Mouse (Mus musculus) liver, embryonic 12.5 days (tissue): Measurements from ENCODE around the gene Pkm. TPM values are rescaled to one million over a fixed set of nuclear protein-coding genes. Genes with fewer than 3 reads are reported as not detected.

Experiments used
- ATAC-seq: fragments of 200-750 bp; cut with Nextera tagmentation; 2 replicates; pipeline ENCODE4 v1.8.0; 2017; ENCODE audit warnings: moderate number of reproducible peaks, mild to moderate bottlenecking, moderate library complexity
- H3K27ac ChIP-seq: fragments of 300-500 bp; sonication (generic); 2 replicates; pipeline ENCODE4 v1.5.1; 2016; ENCODE audit warnings: mild to moderate bottlenecking
- H3K27me3 ChIP-seq: fragments of 300-500 bp; sonication (generic); replicated peaks from 2 replicates; pipeline ENCODE4 v1.6.1; 2016; ENCODE audit warnings: mild to moderate bottlenecking, moderate library complexity
- H3K36me3 ChIP-seq: fragments of 300-500 bp; sonication (generic); 2 replicates; pipeline ENCODE4 v1.6.1; 2016; ENCODE audit warnings: mild to moderate bottlenecking, moderate library complexity
- H3K4me1 ChIP-seq: fragments of 300-500 bp; sonication (generic); 2 replicates; pipeline ENCODE4 v1.6.1; 2016
- H3K4me2 ChIP-seq: fragments of 300-500 bp; sonication (generic); 2 replicates; pipeline ENCODE4 v1.6.1; 2016; ENCODE audit warnings: mild to moderate bottlenecking, moderate library complexity
- H3K4me3 ChIP-seq: fragments of 300-500 bp; sonication (generic); 2 replicates; pipeline ENCODE4 v1.5.1; 2016; ENCODE audit warnings: mild to moderate bottlenecking, moderate library complexity
- H3K9ac ChIP-seq: fragments of 300-500 bp; sonication (generic); 2 replicates; pipeline ENCODE4 v1.6.1; 2016; ENCODE audit warnings: mild to moderate bottlenecking, moderate library complexity
- H3K9me3 ChIP-seq: fragments of 300-500 bp; sonication (generic); replicated peaks from 2 replicates; pipeline ENCODE4 v1.6.1; 2016; ENCODE audit warnings: mild to moderate bottlenecking, moderate library complexity
- WGBS: fragments of 180-500 bp; shearing (Covaris S2); methylation state at CpG from one replicate; pipeline ENCODE4 v1.1.7; 2016; ENCODE audit not compliant: insufficient replicate concordance; 5-methylcytosine and 5-hydroxymethylcytosine counted together
- polyA plus RNA-seq: library from polyadenylated mRNA; unstranded; fragments of >200 nt; fragmentation: Nextera tagmentation; extraction: Ambion mirVana; gene quantifications from 2 replicates; pipeline ENCODE4 v1.2.1, GENCODE M21; 2016

Pkm gene
- polyA plus RNA-seq, 1 experiment from 2014 or later: 489 TPM

DNA sequence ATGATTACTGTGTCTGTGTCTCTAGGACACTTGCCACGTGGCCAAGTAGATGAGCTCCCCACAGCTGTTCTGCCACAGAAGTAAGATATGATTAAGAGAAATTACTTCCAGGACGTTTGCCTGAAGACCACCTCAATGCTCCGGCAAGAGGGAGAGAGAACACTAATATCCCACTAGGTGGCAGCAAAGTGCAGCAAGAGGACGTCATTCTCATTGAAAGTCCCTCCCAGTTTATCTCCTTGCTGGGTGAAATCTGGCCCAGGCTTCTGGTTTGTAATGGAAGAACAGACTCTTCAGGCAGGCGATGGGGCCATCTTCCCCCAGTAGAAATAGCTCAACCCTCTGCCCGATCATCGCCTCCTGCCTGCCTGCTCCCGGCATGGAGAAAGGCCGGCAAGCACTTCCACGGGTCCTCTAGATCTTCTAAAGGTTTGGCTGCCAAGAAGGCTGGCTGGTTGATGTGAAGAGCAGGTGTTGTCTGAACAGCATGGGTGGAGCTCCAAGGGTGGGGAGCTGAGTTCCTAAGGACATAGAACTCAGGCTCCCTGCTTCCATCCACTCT is 67.0 kb downstream of the Pkm start:
- Histone ChIP-seq H3K27me3 (peaks cover 14% of the 10 kb centered on the region; the same call in 1 of the 2 replicates), H3K4me2 (no peak overlapping the region), H3K9ac (no peak overlapping the region), H3K36me3 (no peaks in the 10 kb centered on the region), H3K4me3 (no peak overlapping the region), H3K27ac (no peak overlapping the region), H3K4me1 (0 out of 2 replicates have a peak, but pooled peaks cover 3% of the 10 kb centered on the region), H3K9me3 (no peaks in the 10 kb centered on the region)
- peak; percentile 15; the same call in 1 of the 2 replicates for ATAC-seq
- WGBS: 16% methylated on average over 10 of the region's 10 CpGs

DNA sequence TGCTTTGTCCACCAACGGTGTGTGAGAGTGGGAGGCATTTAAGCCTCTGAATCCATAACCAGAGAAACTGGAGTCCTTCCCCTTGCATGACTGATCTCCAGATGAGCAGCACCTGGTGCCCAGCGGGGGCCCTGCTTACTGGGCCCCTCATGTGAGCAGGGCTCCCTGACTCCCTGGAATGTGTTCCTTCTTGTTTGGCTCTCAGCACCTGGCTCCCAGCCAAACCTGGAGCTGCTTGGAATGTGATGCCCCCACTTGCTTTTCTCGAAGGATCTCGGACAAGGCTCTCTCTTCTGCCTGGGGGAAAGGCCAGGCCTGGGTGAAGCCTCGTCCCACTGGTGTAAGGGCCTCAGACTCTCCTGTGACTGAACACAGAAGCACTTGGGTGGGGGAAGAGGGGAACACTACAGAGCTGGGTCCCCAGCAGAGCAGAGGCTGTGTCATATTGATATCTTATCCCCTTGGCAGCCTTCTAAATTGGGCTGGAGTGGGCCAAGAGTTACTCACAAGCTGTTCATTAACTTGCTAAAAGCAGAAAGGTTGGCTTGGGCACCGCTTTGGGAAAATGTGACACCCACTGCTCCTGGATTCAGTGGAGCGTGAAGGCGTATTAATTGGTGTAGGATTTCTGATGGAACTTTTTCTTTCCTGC is 67.7 kb downstream of the Pkm start:
- H3K4me1 ChIP-seq: 0 out of 2 replicates have a peak, but pooled peaks cover 3% of the 10 kb centered on the region
- no peak for ATAC-seq
- peaks cover 12% of the 10 kb centered on the region; the same call in 1 of the 2 replicates for H3K27me3 ChIP-seq
- 70% methylated on average over 8 of the region's 8 CpGs for WGBS
- H3K27ac ChIP-seq: no peak overlapping the region
- no peak overlapping the region for H3K4me3 ChIP-seq
- H3K9me3 ChIP-seq: no peaks in the 10 kb centered on the region
- no peak overlapping the region for H3K4me2 ChIP-seq
- no peak overlapping the region for H3K9ac ChIP-seq
- H3K36me3 ChIP-seq: no peaks in the 10 kb centered on the region

DNA sequence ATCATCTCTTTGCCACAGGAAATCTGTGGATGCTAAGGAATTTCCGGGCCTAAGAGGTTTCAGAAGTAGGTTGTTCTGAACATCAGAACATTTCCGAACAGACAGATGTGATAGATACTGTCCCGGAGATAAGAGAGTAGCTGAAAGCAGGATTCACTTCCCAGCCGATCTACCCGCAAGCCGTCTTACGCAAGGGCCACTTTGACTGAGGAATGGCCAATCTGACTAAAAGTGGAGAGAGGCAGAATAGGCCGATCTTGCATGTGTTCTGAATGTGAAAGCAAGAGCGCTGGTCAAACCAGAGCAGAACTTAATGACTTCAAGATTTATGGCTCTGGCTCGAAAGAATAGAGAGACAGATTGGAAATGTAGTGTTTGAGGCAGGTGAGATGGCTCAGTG is 69.3 kb downstream of the Pkm start:
- no peaks in the 10 kb centered on the region for H3K36me3 ChIP-seq
- H3K9ac ChIP-seq: no peak overlapping the region
- H3K4me3 ChIP-seq: no peak overlapping the region
- H3K27me3 ChIP-seq: peaks cover 7% of the 10 kb centered on the region; the same call in 1 of the 2 replicates
- no peak overlapping the region for H3K27ac ChIP-seq
- no peak for ATAC-seq
- H3K4me1 ChIP-seq: 0 out of 2 replicates have a peak, but pooled peaks cover 3% of the 10 kb centered on the region
- WGBS: 56% methylated on average over 10 of the region's 10 CpGs
- H3K9me3 ChIP-seq: no peaks in the 10 kb centered on the region
- no peak overlapping the region for H3K4me2 ChIP-seq

DNA sequence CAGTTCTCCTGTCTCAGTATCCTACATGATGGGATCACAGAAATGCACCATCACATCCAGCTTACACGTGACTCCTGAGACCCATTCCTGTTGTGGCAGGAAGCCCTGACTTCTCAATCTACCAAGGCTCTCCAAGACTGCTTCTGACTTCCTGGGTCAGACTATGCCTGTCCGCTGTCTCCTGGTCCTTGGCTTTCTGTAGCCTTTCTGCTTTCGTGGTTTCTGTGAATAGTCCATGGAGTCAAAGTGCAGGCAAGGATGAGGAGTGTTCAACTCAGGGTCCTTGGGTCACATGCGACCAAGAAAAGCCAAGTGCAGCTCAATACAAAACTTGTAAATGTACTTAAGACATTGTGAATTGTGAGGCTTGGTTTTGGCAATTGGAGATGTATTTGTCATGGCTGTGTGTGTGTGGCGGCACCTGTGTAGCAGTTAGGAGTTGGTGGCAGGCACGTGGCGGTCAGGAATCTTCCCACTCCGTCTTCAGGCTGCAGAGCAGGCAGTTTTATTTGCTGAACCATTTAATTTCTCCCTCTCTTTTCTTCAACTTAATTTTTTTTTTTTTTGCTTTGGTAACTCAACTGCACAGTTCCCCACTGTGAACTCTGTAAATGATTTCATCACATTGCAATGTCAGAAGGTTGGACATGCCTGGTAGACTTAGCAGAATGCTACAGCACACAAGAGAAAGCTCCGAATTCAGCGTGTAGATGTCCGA is 71.6 kb downstream of the Pkm start:
- Histone ChIP-seq H3K4me3 (no peak overlapping the region), H3K9ac (no peak overlapping the region), H3K4me2 (no peak overlapping the region), H3K36me3 (no peaks in the 10 kb centered on the region), H3K27ac (no peak overlapping the region), H3K9me3 (no peaks in the 10 kb centered on the region), H3K4me1 (0 out of 2 replicates have a peak, but pooled peaks cover 3% of the 10 kb centered on the region), H3K27me3 (0 out of 2 replicates have a peak, but pooled peaks cover 4% of the 10 kb centered on the region)
- 70% methylated on average over 11 of the region's 11 CpGs for WGBS
- ATAC-seq: no peak

Other genes with a start within 250 kb of the Pkm start
- gene Arih1, start 169.8 kb upstream of the Pkm start, polyA plus RNA-seq: 13.7 and 15.9 TPM in 2 replicates
- 42.4 and 42.5 TPM in 2 replicates for gene Hexa, start 116.8 kb upstream of the Pkm start, polyA plus RNA-seq
- gene Tmem202, start 116.5 kb upstream of the Pkm start, polyA plus RNA-seq: not detected in 2 replicates
- 0.11 TPM in 1 of 2 replicates, not detected in the other for gene Celf6, start 78.5 kb upstream of the Pkm start, polyA plus RNA-seq
- 6.4 and 7.5 TPM in 2 replicates for gene Parp6, start 39.1 kb upstream of the Pkm start, polyA plus RNA-seq
- 0.04 and 0.07 TPM in 2 replicates for gene Gramd2, start 23.8 kb downstream of the Pkm start, polyA plus RNA-seq
- 5.0 and 5.7 TPM in 2 replicates for gene Senp8, start 94.3 kb downstream of the Pkm start, polyA plus RNA-seq
- 4.9 and 5.0 TPM in 2 replicates for gene Myo9a, start 94.5 kb downstream of the Pkm start, polyA plus RNA-seq